Mouse (Mus musculus): ENCODE results near the gene 4930451I11Rik.

- no peak for TF ChIP-seq HCFC1 (IDR thresholded peaks at IDR 0.05; ENCODE audit: borderline replicate concordance, insufficient read depth, low read length)
- TF ChIP-seq ZNF384 (IDR thresholded peaks at IDR 0.05; ENCODE audit: low read depth, low read length) = no peak
- TF ChIP-seq MAFK (IDR thresholded peaks at IDR 0.05; ENCODE audit: insufficient read depth, low read depth, low read length) = no peak
Measured at GRCm38 (mm10) chr7:126823940-126824339, 7.5 kb downstream of the 4930451I11Rik start.

Measured in ES-E14 (cell line).